Mouse (Mus musculus): ENCODE results near the gene Pus7l. TPM values are rescaled to one million over a fixed set of nuclear protein-coding genes. Genes with fewer than 3 reads are reported as not detected.
A peak's percentile ranks its signal among the peaks of the same experiment; 100 is the strongest.

The Pus7l gene
- total and polyA plus RNA-seq, 3 experiments = 33.2 to 51.2 (median 40.6) TPM

DNA sequence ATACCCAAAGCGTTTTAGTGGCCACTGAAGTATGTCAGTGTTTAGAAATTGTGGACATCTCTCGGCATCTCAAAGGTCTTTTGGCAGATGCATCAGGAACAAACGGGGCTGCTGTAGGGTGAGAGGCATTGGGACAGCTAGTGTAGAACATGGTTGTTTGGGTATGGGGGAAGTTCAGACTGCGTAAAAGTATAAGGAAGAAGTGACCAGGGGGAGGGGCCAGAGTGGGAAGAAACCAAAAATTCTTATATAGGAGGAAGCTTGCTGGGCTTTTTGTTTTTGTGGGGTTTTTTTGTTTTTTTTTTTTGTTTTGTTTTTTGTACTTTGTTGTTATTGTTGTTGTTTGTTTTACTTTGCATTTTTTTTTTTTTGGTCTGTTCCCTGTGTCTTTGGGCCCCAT is 1.5 kb upstream of the Pus7l start:
- peaks cover 13% of the 10 kb centered on the region for H3K79me2 ChIP-seq (ENCODE audit: control insufficient read depth, insufficient read depth, low read length, poor library complexity)
- peak overlapping the region; percentile 76 for H3K9ac ChIP-seq (ENCODE audit: control insufficient read depth, low read depth, low read length, poor library complexity, severe bottlenecking)
- TF ChIP-seq EP300 (IDR thresholded peaks at IDR 0.05; ENCODE audit: low read depth in 1 of 2, low read length in 2 of 2) (no peak), HCFC1 (IDR thresholded peaks at IDR 0.05; ENCODE audit: low read depth, low read length) (peak; percentile 63; the same call in 1 of the 2 replicates), POLR2AphosphoS5 (IDR thresholded peaks at IDR 0.05; ENCODE audit: borderline replicate concordance, low read depth, low read length) (no peak), TBP (IDR thresholded peaks at IDR 0.05; ENCODE audit: low read depth, low read length) (peak; percentile 81), MYC (IDR thresholded peaks at IDR 0.05; ENCODE audit: low read depth, low read length) (no peak), GATA1 (IDR thresholded peaks at IDR 0.05; ENCODE audit: low read depth, low read length) (no peak), RCOR1 (IDR thresholded peaks at IDR 0.05; ENCODE audit: low read depth, low read length) (no peak), RAD21 (IDR thresholded peaks at IDR 0.05; ENCODE audit: low read depth, low read length) (no peak), TCF12 (IDR thresholded peaks at IDR 0.05; ENCODE audit: low read depth, low read length) (0 out of 2 replicates have a peak, but pooled peaks have one; percentile 32), ETS1 (IDR thresholded peaks at IDR 0.05; ENCODE audit: low read depth, low read length) (peak; percentile 43; the same call in 1 of the 2 replicates), CHD1 (IDR thresholded peaks at IDR 0.05; ENCODE audit: low read depth, low read length) (peak; percentile 98), POLR2AphosphoS2 (IDR thresholded peaks at IDR 0.05; ENCODE audit: low read length) (peak; percentile 83), TAL1 (IDR thresholded peaks at IDR 0.05; ENCODE audit: low read length) (no peak), NELFE (IDR thresholded peaks at IDR 0.05; ENCODE audit: low read depth, low read length) (peak; percentile 76), MAZ (IDR thresholded peaks at IDR 0.05; ENCODE audit: low read depth, low read length) (no peak), MXI1 (IDR thresholded peaks at IDR 0.05; ENCODE audit: low read depth, low read length) (peak; percentile 57), ZMIZ1 (IDR thresholded peaks at IDR 0.05; ENCODE audit: low read depth, low read length) (peak; percentile 25; the same call in 1 of the 2 replicates), ZNF384 (IDR thresholded peaks at IDR 0.05; ENCODE audit: low read depth, low read length) (peak; percentile 37; the same call in 1 of the 2 replicates), MAX (IDR thresholded peaks at IDR 0.05; ENCODE audit: low read length) (no peak), ELF1 (IDR thresholded peaks at IDR 0.05; ENCODE audit: low read depth, low read length) (peak; percentile 74), POLR2A (IDR thresholded peaks at IDR 0.05; ENCODE audit: control insufficient read depth in 1 of 2, insufficient read depth in 1 of 2, low read depth in 1 of 2, low read length in 2 of 2, poor library complexity in 1 of 2) (peak; percentile 45 to 76; a peak in 3 of 4 replicates)
- no peaks in the 10 kb centered on the region for H3K27me3 ChIP-seq (ENCODE audit: control insufficient read depth in 1 of 2, insufficient read depth in 2 of 2, low read length in 2 of 2)
- H3K9me3 ChIP-seq (replicated peaks; ENCODE audit: insufficient read depth, low read length) = no peaks in the 10 kb centered on the region
- H3K4me1 ChIP-seq (ENCODE audit: control insufficient read depth in 1 of 2, insufficient read depth in 2 of 2, low read length in 2 of 2) = peaks cover 4 to 7% of the 10 kb centered on the region in 2 experiments; a peak in 3 of 4 replicates
- H3K4me3 ChIP-seq (ENCODE audit: control insufficient read depth in 1 of 2, insufficient read depth in 1 of 2, low read depth in 2 of 2, low read length in 2 of 2) = peak overlapping the region; percentile 90 to 98
- DNase-seq (ENCODE audit: low read depth, low spot score) = peak; percentile 89
- peak overlapping the region; percentile 58 for H3K27ac ChIP-seq (ENCODE audit: control insufficient read depth, low read depth, low read length)
- peaks cover 0 to 11% of the 10 kb centered on the region in 2 experiments; a peak in 2 of 4 replicates for H3K36me3 ChIP-seq (ENCODE audit: control insufficient read depth in 1 of 2, insufficient read depth in 2 of 2, low read length in 2 of 2)

Data from MEL (cell line).